Mouse (Mus musculus): ENCODE results near the gene Fmo3.

DNA sequence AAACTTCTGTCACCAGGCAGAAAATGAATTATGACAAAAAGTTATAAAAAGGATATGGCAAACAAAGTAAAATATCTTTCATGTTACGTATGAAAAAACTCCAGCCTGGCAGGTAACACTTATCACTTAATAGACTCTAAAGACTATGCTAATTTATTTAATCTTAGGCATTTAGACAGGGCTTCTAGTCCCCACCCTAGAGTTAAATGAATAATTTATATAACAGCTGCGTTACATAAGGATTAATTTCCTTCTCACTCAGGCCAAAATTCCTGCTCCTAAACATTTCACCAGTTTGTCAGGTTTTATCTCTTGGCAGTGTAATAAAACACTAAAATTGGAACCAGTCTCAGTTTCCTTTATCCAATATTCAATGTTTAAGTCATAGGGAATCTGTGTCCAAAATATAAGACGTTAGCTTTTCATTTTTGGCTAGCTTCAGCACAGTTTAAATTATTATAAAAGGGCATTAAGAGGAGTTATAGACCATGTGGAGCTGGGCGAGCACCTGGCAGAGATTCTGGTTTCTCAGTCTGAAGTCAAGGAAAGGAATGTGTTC is 17.0 kb upstream of the Fmo3 start:
- no peak for TF ChIP-seq CTCF (IDR thresholded peaks at IDR 0.05; ENCODE audit: low read depth)
- no peak for TF ChIP-seq EP300 (IDR thresholded peaks at IDR 0.05; ENCODE audit: low read depth)
